Mouse (Mus musculus) hindbrain, embryonic 12.5 days (tissue): ENCODE measurements around the gene Olfr559. TPM values are rescaled to one million over a fixed set of nuclear protein-coding genes. Genes with fewer than 3 reads are reported as not detected.
A peak's percentile ranks its signal among the peaks of the same experiment; 100 is the strongest.

ENCODE experiments used
- ATAC-seq: fragments of 200-750 bp; cut with Nextera tagmentation; 2 replicates; pipeline ENCODE4 v1.8.0; 2017; ENCODE audit warnings: moderate TSS enrichment; ENCODE audit not compliant: low FRiP score
- H3K27ac ChIP-seq: fragments of 300-500 bp; sonication (generic); 2 replicates; pipeline ENCODE4 v1.5.1; 2016; ENCODE audit warnings: mild to moderate bottlenecking
- H3K27me3 ChIP-seq: fragments of 300-500 bp; sonication (generic); 2 replicates; pipeline ENCODE4 v1.6.1; 2016; ENCODE audit warnings: mild to moderate bottlenecking
- H3K36me3 ChIP-seq: fragments of 300-500 bp; sonication (generic); 2 replicates; pipeline ENCODE4 v1.6.1; 2016; ENCODE audit warnings: mild to moderate bottlenecking
- H3K4me1 ChIP-seq: fragments of 300-500 bp; sonication (generic); 2 replicates; pipeline ENCODE4 v1.6.1; 2016
- H3K4me2 ChIP-seq: fragments of 300-500 bp; sonication (generic); replicated peaks from 2 replicates; pipeline ENCODE4 v1.6.1; 2016; ENCODE audit warnings: mild to moderate bottlenecking
- H3K4me3 ChIP-seq: fragments of 300-500 bp; sonication (generic); 2 replicates; pipeline ENCODE4 v1.5.1; 2016; ENCODE audit warnings: mild to moderate bottlenecking
- H3K9ac ChIP-seq: fragments of 300-500 bp; sonication (generic); 2 replicates; pipeline ENCODE4 v1.6.1; 2016; ENCODE audit warnings: mild to moderate bottlenecking, moderate library complexity
- H3K9me3 ChIP-seq: fragments of 300-500 bp; sonication (generic); replicated peaks from 2 replicates; pipeline ENCODE4 v1.6.1; 2016; ENCODE audit warnings: mild to moderate bottlenecking
- whole genome bisulfite sequencing: fragments of 180-500 bp; shearing (Covaris S2); methylation state at CpG from one replicate; pipeline ENCODE4 v1.1.7; 2016; 5-methylcytosine and 5-hydroxymethylcytosine counted together
- polyA plus RNA-seq: library from polyadenylated mRNA; unstranded; fragments of >200 nt; fragmentation: Nextera tagmentation; extraction: Ambion mirVana; gene quantifications from 2 replicates; pipeline ENCODE4 v1.2.1, GENCODE M21; 2016

Gene Olfr559
- polyA plus RNA-seq, result not detected in 2 replicates

DNA sequence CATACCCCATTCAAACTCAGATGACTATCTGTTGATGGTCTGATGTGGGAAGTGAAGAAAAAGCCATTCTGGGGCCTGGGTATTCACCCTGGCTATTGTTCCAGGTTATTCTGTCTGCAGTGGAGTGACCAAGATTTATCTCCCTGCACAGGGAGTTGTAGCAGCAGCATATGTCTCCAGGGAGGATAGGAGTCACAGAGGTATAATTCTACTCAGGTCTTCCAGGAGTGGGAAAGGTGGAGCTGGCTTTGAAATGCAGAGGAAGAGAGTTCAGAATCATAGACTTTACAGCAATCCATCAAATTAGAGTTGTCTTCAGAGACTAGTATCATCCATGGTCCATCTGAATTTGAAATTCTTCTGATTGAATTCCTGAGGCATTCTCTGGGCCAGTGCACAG lies at the start of gene Olfr559:
Gene Olfr559, minus strand, starts transcription at position 101 of the 400 bp plus-strand sequence.
- Histone ChIP-seq H3K36me3 (no peaks in the 10 kb centered on the region), H3K9ac (no peak within 1 kb of the TSS), H3K4me1 (no peaks in the 10 kb centered on the region), H3K4me3 (no peak within 1 kb of the TSS), H3K9me3 (no peaks in the 10 kb centered on the region), H3K4me2 (no peak within 1 kb of the TSS), H3K27ac (no peak within 1 kb of the TSS), H3K27me3 (no peaks in the 10 kb centered on the region)
- no peak for ATAC-seq

DNA sequence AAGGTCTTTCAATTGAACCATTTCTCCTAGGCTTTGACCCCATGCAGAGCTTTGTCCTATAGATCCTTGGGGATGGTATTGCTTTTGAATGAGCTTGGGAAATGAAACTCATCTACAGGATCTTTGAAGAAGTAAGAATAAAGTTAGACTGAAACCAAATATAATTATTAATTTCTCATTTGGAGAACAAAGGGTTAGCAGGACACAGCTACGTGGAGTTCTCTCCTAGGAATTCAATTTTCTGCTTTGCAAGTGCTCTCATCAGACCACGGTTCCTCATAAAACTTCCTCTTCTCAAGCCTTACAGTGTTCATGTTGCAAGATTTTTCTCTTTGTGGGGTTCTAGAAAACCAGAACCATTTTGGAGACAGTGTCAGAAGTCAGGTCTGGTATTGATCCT lies 43.6 kb upstream of the Olfr559 start, which contains the start of gene Olfr561:
Gene Olfr561, plus strand, starts transcription at position 301 of the 400 bp plus-strand sequence.
- no peaks in the 10 kb centered on the region for H3K27me3 ChIP-seq
- no peak for ATAC-seq
- WGBS, result 78% methylated on average over 2 of the region's 2 CpGs
- no peaks in the 10 kb centered on the region for H3K9me3 ChIP-seq
- no peak within 1 kb of the TSS for H3K9ac ChIP-seq
- no peak within 1 kb of the TSS for H3K4me2 ChIP-seq
- H3K27ac ChIP-seq, result no peak within 1 kb of the TSS
- no peaks in the 10 kb centered on the region for H3K4me1 ChIP-seq
- no peaks in the 10 kb centered on the region for H3K36me3 ChIP-seq
- no peak within 1 kb of the TSS for H3K4me3 ChIP-seq

DNA sequence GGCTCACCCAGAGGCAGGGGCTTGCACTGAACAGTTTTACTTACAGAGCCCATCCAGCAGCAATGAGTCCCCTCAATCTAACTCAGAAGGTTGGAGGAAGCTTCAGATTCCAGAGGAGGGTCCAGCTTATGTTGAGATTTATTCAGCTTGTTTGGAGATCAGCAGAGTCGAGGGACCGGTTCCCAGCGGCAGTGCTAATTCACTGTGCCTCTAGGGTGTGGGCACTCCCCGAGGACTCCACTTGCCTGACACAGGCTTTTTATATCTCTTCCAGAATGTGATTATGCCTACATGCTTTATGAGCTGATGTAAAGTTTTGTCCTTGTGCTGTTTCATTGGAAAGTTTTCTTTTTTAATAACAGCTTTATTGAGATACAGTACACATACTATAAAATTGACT lies 32.0 kb upstream of the Olfr559 start, which contains the start of the genes Olfr560 and Olfr78:
Gene Olfr560, minus strand, starts transcription at position 101 of the 400 bp plus-strand sequence.
Gene Olfr78, minus strand, starts transcription at position 206 of the 400 bp plus-strand sequence.
- ATAC-seq, result no peak
- WGBS, result 74% methylated on average over 4 of the region's 4 CpGs
- Histone ChIP-seq H3K4me2 (no peak within 1 kb of the TSS), H3K4me1 (no peaks in the 10 kb centered on the region), H3K4me3 (no peak within 1 kb of the TSS), H3K27ac (no peak within 1 kb of the TSS), H3K27me3 (no peaks in the 10 kb centered on the region), H3K36me3 (no peaks in the 10 kb centered on the region), H3K9ac (no peak within 1 kb of the TSS), H3K9me3 (no peaks in the 10 kb centered on the region)

DNA sequence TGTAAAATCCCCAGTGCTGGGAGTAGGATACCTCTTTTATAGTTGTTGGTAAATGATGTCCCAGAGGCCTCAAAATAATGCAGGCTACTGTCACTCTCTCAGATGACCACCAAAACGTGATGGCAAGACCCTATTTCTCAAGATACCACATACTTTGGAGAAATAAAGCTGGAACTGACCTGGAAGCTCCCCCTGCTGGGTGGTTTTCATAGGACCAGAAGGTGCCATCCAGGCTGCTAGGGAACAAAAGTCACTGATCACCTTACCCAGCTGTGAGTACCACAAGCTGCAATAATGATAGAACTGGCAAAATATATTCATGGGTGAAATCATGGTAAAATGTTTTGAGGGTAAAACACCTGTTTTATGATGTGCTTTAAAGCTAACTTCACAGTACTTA lies 24.8 kb upstream of the Olfr559 start:
- WGBS, result 15% methylated on average over 1 of the region's 1 CpGs
- ATAC-seq, result no peak

DNA sequence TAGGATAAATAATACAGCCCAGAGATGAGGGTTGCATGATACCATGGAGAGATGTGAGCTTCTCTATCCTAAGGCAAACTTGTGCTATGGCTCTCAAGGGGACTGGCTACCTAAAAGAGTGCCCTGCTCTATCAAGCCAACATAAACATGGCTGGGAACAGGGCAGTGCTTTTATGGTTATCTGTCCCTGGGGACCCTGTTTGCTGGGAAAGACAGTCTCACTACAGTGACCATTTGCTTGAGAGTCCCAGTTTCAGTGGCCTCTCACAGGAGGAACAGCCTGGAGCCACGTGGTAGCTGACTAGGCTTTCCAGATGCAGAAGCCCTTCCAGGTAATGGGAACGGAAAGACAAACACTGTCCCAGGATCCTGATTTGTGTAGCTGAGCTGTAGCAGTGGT lies 10.4 kb upstream of the Olfr559 start:
- 79% methylated on average over 2 of the region's 2 CpGs for WGBS
- no peak for ATAC-seq
- Histone ChIP-seq H3K4me3 (no peak overlapping the region), H3K4me2 (no peak overlapping the region), H3K27me3 (no peaks in the 10 kb centered on the region), H3K9ac (no peak overlapping the region), H3K9me3 (no peaks in the 10 kb centered on the region), H3K4me1 (no peaks in the 10 kb centered on the region), H3K36me3 (no peaks in the 10 kb centered on the region), H3K27ac (no peak overlapping the region)

More for the DNA sequence above, 24.8 kb upstream of the Olfr559 start:
- Histone ChIP-seq H3K4me1 (no peaks in the 10 kb centered on the region), H3K27me3 (no peaks in the 10 kb centered on the region), H3K36me3 (no peaks in the 10 kb centered on the region), H3K27ac (no peak overlapping the region), H3K9me3 (no peaks in the 10 kb centered on the region), H3K4me3 (no peak overlapping the region), H3K9ac (no peak overlapping the region), H3K4me2 (no peak overlapping the region)

DNA sequence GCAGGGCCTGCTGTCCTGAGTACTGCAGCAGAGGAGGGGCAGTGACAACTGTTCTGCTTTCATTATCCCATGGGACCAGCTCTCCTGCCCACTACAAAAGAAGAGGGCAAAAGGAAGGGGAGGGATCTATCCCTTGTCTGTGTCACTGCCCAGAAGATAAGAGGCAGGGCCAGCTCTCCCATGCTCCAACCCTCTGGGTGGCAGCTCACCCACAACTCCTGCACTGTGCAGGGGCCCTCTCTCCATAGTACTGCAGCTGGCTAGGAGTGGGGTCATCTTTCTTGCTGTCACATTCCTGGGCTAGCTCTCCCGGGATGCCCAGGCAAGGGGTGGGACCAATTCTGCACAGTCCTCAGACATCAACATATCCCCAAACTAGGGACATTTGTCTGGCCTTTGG lies 6.5 kb upstream of the Olfr559 start:
- Histone ChIP-seq H3K4me2 (no peak overlapping the region), H3K9ac (no peak overlapping the region), H3K36me3 (no peaks in the 10 kb centered on the region), H3K4me1 (no peaks in the 10 kb centered on the region), H3K4me3 (no peak overlapping the region), H3K27ac (no peak overlapping the region), H3K27me3 (no peaks in the 10 kb centered on the region), H3K9me3 (no peaks in the 10 kb centered on the region)
- 73% methylated on average over 1 of the region's 1 CpGs for WGBS
- no peak; the same call in 1 of the 2 replicates for ATAC-seq

DNA sequence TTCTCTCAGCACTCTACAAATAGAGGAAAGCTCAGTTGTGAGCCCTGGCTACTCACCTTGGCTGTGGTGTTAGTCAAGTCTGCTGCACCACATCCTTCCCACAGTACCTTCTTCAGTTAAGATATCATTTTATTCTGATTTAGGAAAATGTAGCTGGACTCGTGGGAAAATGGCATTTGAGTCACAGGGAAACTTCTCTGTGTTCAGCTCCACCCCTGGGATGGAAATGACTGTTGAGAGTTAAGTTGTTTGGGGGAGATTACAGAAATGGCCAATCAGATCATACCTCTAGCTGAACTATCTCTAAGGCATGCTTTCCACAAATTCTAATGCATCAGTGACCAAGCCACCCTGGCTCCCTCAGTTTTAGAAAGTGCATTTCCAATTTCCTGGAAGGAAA lies 8.3 kb downstream of the Olfr559 start, which contains the start of gene Olfr33:
Gene Olfr33, minus strand, starts transcription at position 101 of the 400 bp plus-strand sequence.
- H3K4me3 ChIP-seq, result no peak within 1 kb of the TSS
- H3K9ac ChIP-seq, result no peak within 1 kb of the TSS
- H3K4me1 ChIP-seq, result no peaks in the 10 kb centered on the region
- H3K27ac ChIP-seq, result no peak within 1 kb of the TSS
- H3K27me3 ChIP-seq, result no peaks in the 10 kb centered on the region
- WGBS, result 44% methylated on average over 1 of the region's 1 CpGs
- no peak for ATAC-seq
- H3K4me2 ChIP-seq, result no peak within 1 kb of the TSS
- H3K9me3 ChIP-seq, result no peaks in the 10 kb centered on the region
- no peaks in the 10 kb centered on the region for H3K36me3 ChIP-seq

DNA sequence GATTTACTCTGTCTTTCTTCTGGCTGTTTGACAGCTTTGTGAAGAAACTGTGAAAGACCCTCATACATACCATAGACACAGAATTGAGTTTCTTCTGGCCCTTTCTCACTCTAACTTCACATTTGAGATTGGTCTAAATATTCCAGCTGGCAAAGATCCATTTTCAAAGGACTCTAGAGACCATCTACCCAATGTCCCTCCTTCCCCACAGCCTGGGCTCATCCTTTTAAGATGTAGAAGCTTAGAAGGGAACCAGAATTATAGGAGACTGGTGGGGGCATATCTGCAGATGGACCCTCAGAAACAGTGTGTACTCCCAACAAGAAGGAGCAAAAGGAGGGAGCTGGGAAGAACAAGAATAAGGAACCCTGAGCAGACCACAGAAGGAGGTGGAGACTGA lies 25.4 kb downstream of the Olfr559 start, which contains the start of gene Olfr558:
Gene Olfr558, plus strand, starts transcription at position 301 of the 400 bp plus-strand sequence.
- H3K9me3 ChIP-seq, result no peaks in the 10 kb centered on the region
- H3K4me1 ChIP-seq, result no peaks in the 10 kb centered on the region
- no peak within 1 kb of the TSS for H3K27ac ChIP-seq
- no peak for ATAC-seq
- no peak within 1 kb of the TSS for H3K9ac ChIP-seq
- no peak within 1 kb of the TSS for H3K4me3 ChIP-seq
- no peaks in the 10 kb centered on the region for H3K27me3 ChIP-seq
- H3K36me3 ChIP-seq, result no peaks in the 10 kb centered on the region
- H3K4me2 ChIP-seq, result no peak within 1 kb of the TSS

DNA sequence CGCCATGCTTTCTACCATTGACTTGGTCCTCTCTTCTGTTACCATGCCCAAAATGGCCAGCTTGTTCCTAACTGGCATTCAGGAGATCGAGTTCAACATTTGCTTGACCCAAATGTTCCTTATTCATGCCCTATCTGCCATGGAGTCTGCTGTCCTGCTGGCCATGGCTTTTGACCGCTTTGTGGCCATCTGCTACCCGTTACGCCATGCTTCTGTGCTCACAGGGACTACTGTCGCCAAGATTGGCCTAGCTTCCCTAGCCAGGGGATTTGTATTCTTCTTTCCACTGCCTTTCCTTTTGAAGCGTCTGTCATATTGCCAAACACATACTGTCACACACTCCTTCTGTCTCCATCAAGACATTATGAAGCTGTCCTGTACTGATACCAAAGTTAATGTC lies 28.8 kb downstream of the Olfr559 start:
- Histone ChIP-seq H3K4me3 (no peak overlapping the region), H3K36me3 (no peaks in the 10 kb centered on the region), H3K27me3 (no peaks in the 10 kb centered on the region), H3K9ac (no peak overlapping the region), H3K27ac (no peak overlapping the region), H3K9me3 (no peaks in the 10 kb centered on the region), H3K4me2 (no peak overlapping the region), H3K4me1 (no peaks in the 10 kb centered on the region)
- no peak for ATAC-seq
- 88% methylated on average over 7 of the region's 7 CpGs for WGBS

DNA sequence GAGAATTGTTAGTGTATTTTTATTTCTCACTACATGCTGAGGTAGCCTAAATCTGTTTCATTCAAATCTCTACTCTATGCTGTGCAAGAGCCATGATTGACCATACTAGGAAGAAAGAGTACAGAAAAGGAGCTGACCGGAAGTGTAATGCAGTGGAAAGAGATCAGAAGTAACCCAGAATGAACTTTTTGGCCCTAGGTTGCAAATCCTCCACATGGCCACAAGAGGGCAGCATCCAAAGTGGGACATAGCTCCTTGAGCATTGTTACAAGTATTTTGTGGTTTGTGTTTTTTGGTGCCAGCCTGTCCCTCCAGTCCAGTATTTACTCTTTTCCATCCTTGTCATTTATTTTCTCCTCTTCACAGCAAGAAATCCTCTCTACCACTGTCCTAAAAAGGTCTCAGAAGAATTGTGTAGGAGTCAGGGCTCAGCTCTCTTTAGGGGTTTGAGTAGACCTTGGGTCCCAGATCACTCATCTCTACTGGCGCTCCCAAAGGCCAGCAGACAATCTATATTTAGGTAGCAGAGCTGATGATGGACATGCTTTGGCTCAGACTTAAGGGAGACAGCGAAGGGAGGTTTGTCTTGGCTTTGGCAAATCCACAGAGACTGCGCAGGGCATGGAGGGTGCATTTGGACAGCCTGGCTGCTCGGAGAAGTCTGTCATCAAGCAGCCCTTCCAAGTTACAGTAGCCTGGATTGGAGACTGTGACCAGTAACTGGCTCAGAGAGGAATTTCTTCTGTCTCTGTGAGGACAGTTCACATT lies 31.7 kb downstream of the Olfr559 start, which contains the start of gene Olfr557:
Gene Olfr557, plus strand, starts transcription at position 553 of the 768 bp plus-strand sequence.
- Histone ChIP-seq H3K36me3 (no peaks in the 10 kb centered on the region), H3K27me3 (no peaks in the 10 kb centered on the region), H3K9ac (no peak within 1 kb of the TSS), H3K9me3 (no peaks in the 10 kb centered on the region), H3K4me3 (no peak within 1 kb of the TSS), H3K4me2 (no peak within 1 kb of the TSS), H3K27ac (no peak within 1 kb of the TSS), H3K4me1 (no peaks in the 10 kb centered on the region)
- no peak for ATAC-seq
- WGBS, result 79% methylated on average over 5 of the region's 5 CpGs

DNA sequence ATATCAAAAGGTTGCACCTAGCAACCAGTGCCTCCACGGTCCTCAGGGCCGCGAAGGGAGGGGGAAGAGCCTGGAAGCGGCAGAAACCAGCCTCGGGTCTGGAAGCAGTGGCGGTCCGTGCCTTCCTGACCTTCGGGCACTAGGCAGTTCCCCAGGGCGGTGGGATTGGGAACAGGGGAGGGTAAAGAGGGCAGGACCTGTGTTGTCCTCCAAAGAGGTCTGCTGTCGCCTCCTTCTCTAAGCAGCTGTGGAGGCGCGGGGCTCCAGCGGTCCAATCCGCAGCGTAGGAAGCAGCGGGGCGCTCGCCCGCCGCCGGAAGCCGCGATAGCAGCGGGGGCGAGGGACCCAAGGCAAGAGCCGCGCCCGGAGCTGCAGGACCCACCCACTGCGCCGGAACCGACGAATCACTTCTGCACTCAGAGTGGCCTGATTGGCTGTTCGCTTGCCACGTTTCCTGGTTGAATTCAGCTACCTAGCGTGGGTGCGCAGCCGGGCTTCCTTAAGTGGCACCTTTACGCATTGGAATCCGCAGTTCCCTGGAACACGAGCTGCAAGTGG lies 40.3 kb downstream of the Olfr559 start, which contains the start of gene Trim68:
Gene Trim68, minus strand, starts transcription at position 384 of the 558 bp plus-strand sequence.
- Histone ChIP-seq H3K36me3 (no peaks in the 10 kb centered on the region), H3K4me1 (no peaks in the 10 kb centered on the region), H3K27me3 (no peaks in the 10 kb centered on the region), H3K4me2 (peak within 1 kb of the TSS; percentile 64), H3K4me3 (peak within 1 kb of the TSS; percentile 53), H3K27ac (peak within 1 kb of the TSS; percentile 13; the same call in 1 of the 2 replicates), H3K9me3 (no peaks in the 10 kb centered on the region), H3K9ac (peak within 1 kb of the TSS; percentile 63)
- peak; percentile 100 for ATAC-seq
- under 1% methylated on average over 40 of the region's 40 CpGs for WGBS

DNA sequence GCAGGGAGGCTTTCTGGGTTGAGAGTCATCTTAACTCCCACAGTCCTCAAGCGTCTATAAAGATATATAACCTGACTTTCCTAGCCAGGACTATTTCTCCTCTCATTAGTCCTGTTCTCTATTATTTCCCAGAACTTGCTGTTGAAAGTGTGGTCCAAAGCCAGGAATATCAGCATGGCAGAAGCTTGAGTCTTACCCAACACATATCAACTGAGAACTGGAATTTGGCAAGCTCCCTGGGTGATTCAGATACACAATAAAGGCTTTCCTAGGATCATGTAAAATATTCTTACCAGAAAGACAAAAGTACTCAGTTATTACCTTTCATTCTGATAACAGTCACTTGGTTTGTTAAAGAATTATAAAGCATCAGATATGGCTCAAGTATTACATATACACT lies 45.4 kb downstream of the Olfr559 start:
- Histone ChIP-seq H3K4me3 (no peak overlapping the region), H3K36me3 (no peaks in the 10 kb centered on the region), H3K9me3 (no peaks in the 10 kb centered on the region), H3K27ac (no peak overlapping the region), H3K4me1 (no peaks in the 10 kb centered on the region), H3K9ac (no peak overlapping the region), H3K27me3 (no peaks in the 10 kb centered on the region), H3K4me2 (no peak overlapping the region)
- no peak for ATAC-seq
- 78% methylated on average over 1 of the region's 1 CpGs for WGBS
